Mouse (Mus musculus) embryonic facial prominence, embryonic 11.5 days (tissue): ENCODE measurements around the gene Iqch. TPM values are rescaled to one million over a fixed set of nuclear protein-coding genes. Genes with fewer than 3 reads are reported as not detected.

Source experiments
- ATAC-seq: fragments of 200-750 bp; cut with Nextera tagmentation; replicated peaks from 2 replicates; pipeline ENCODE4 v1.8.0; 2017; ENCODE audit warnings: low read depth; ENCODE audit not compliant: insufficient number of reproducible peaks, low FRiP score, low TSS enrichment
- DNase-seq: peaks from one replicate; pipeline ENCODE4 v3.0.0-alpha.2; 2015; ENCODE audit warnings: low spot score
- H3K27ac ChIP-seq: fragments of 300-500 bp; sonication (generic); replicated peaks from 2 replicates; pipeline ENCODE4 v1.5.1; 2014; ENCODE audit warnings: mild to moderate bottlenecking, low read depth, low read length, control low read depth
- H3K27me3 ChIP-seq: fragments of 300-500 bp; sonication (generic); 2 replicates; pipeline ENCODE4 v1.6.1; 2014; ENCODE audit warnings: mild to moderate bottlenecking, low read length, moderate library complexity, mixed read lengths; ENCODE audit not compliant: control insufficient read depth, insufficient read depth
- H3K36me3 ChIP-seq: fragments of 300-500 bp; sonication (generic); replicated peaks from 2 replicates; pipeline ENCODE4 v1.6.1; 2014; ENCODE audit warnings: low read depth, mild to moderate bottlenecking, low read length, moderate library complexity, mixed read lengths; ENCODE audit not compliant: control insufficient read depth, insufficient read depth
- H3K4me1 ChIP-seq: fragments of 300-500 bp; sonication (generic); 2 replicates; pipeline ENCODE4 v1.6.1; 2014; ENCODE audit warnings: low read length, mixed read lengths; ENCODE audit not compliant: control insufficient read depth, insufficient read depth
- H3K4me2 ChIP-seq: fragments of 300-500 bp; sonication (generic); 2 replicates; pipeline ENCODE4 v1.6.1; 2014; ENCODE audit warnings: low read depth, mild to moderate bottlenecking, control low read depth, low read length, moderate library complexity
- H3K4me3 ChIP-seq: fragments of 300-500 bp; sonication (generic); 2 replicates; pipeline ENCODE4 v1.5.1; 2014; ENCODE audit warnings: low read depth, low read length, control low read depth
- H3K9ac ChIP-seq: fragments of 300-500 bp; sonication (generic); replicated peaks from 2 replicates; pipeline ENCODE4 v1.6.1; 2014; ENCODE audit warnings: mild to moderate bottlenecking, control low read depth, low read length
- H3K9me3 ChIP-seq: fragments of 300-500 bp; sonication (generic); replicated peaks from 2 replicates; pipeline ENCODE4 v1.6.1; 2016; ENCODE audit warnings: mild to moderate bottlenecking, low read length, inconsistent platforms, mixed read lengths; ENCODE audit not compliant: control insufficient read depth
- WGBS: fragments of 180-500 bp; shearing (Covaris S2); extraction: QIAGEN DNeasy Blood & Tissue Kit; methylation state at CpG from one replicate; pipeline ENCODE4 v1.1.7; 2014; 5-methylcytosine and 5-hydroxymethylcytosine counted together
- polyA plus RNA-seq: library from polyadenylated mRNA; unstranded; fragments of >200 nt; fragmentation: Nextera tagmentation; extraction: Ambion mirVana; gene quantifications from 2 replicates; pipeline ENCODE4 v1.2.1, GENCODE M21; 2014

Iqch gene
- polyA plus RNA-seq, 1 experiment from 2014 or later = not detected

DNA sequence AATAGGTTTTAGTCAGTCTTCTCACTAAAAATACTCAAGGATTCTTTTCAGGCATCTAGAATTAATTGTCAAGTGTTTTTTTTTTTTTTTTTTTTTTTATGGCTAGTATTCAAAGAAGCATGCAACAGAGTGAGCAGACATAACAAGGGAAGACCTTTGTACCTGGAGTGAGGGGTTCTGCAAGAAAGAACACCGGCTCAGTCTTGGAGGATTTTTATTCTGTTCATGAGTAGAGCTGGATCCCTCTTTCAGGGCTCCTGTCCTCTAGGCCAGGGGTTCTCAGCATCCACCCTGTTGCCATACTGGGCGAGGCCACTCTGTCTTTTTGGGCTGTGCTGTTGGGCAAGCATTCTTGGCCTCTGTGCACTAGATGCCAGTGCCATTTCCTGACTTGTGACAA lies 7.5 kb upstream of the Iqch start:
- no peak overlapping the region for H3K9ac ChIP-seq
- H3K27ac ChIP-seq = no peak overlapping the region
- H3K4me1 ChIP-seq = peaks cover 7% of the 10 kb centered on the region

GRCm38 (mm10) chr9:63609246-63609645 lies 7.0 kb upstream of the Iqch start:
- Histone ChIP-seq H3K9ac (no peak overlapping the region), H3K36me3 (no peaks in the 10 kb centered on the region), H3K9me3 (no peaks in the 10 kb centered on the region), H3K27me3 (no peaks in the 10 kb centered on the region), H3K4me3 (no peak overlapping the region), H3K4me2 (no peak overlapping the region), H3K4me1 (peaks cover 7% of the 10 kb centered on the region), H3K27ac (no peak overlapping the region)
- ATAC-seq (no peak), DNase-seq (no peak)
- WGBS = 69% methylated on average over 8 of the region's 8 CpGs

More for the DNA sequence above, 7.5 kb upstream of the Iqch start:
- H3K4me3 ChIP-seq = no peak overlapping the region
- H3K4me2 ChIP-seq = no peak overlapping the region
- WGBS = 92% methylated on average over 2 of the region's 2 CpGs
- H3K27me3 ChIP-seq = no peaks in the 10 kb centered on the region
- no peak for DNase-seq
- H3K9me3 ChIP-seq = no peaks in the 10 kb centered on the region
- no peaks in the 10 kb centered on the region for H3K36me3 ChIP-seq
- no peak for ATAC-seq

GRCm38 (mm10) chr9:63608006-63608405 lies 5.7 kb upstream of the Iqch start:
- H3K27me3 ChIP-seq = no peaks in the 10 kb centered on the region
- H3K4me1 ChIP-seq = peaks cover 4% of the 10 kb centered on the region; the same call in 1 of the 2 replicates
- H3K9me3 ChIP-seq = no peaks in the 10 kb centered on the region
- no peak overlapping the region for H3K4me2 ChIP-seq
- no peak overlapping the region for H3K9ac ChIP-seq
- no peak overlapping the region for H3K27ac ChIP-seq
- H3K36me3 ChIP-seq = no peaks in the 10 kb centered on the region
- no peak overlapping the region for H3K4me3 ChIP-seq
- DNase-seq (no peak), ATAC-seq (no peak)
- 73% methylated on average over 6 of the region's 6 CpGs for WGBS

- ATAC-seq (no peak), DNase-seq (no peak)
- H3K9me3 ChIP-seq = no peaks in the 10 kb centered on the region
- H3K4me3 ChIP-seq = no peak overlapping the region
- 72% methylated on average over 2 of the region's 2 CpGs for WGBS
- no peaks in the 10 kb centered on the region for H3K4me1 ChIP-seq
- no peaks in the 10 kb centered on the region for H3K27me3 ChIP-seq
- no peaks in the 10 kb centered on the region for H3K36me3 ChIP-seq
- H3K4me2 ChIP-seq = no peak overlapping the region
- H3K27ac ChIP-seq = no peak overlapping the region
- no peak overlapping the region for H3K9ac ChIP-seq
Measured at GRCm38 (mm10) chr9:63606594-63606993, 4.3 kb upstream of the Iqch start.

DNA sequence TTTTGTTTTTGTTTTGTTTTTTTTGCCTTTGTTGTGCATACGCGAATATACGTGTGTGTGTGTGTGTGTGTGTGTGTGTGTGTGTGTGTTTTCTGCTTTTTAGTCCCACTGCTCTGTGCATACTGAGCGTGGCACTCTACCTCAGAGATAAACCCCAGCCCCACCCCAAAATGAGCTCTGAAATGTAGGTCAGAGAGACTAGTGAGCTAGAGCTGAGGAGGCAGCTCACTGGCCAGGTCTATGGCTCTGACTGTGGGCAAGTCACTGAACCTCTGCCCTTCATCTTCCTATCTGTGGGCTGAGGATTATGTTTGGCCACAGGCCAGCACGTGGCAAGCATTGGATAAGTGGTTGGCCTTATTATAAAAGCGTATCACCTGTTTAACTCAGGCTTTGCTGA lies 1.6 kb upstream of the Iqch start:
- no peaks in the 10 kb centered on the region for H3K36me3 ChIP-seq
- ATAC-seq = no peak
- no peaks in the 10 kb centered on the region for H3K27me3 ChIP-seq
- no peaks in the 10 kb centered on the region for H3K9me3 ChIP-seq
- WGBS = 68% methylated on average over 6 of the region's 6 CpGs
- H3K4me3 ChIP-seq = no peak overlapping the region
- no peaks in the 10 kb centered on the region for H3K4me1 ChIP-seq
- no peak for DNase-seq
- no peak overlapping the region for H3K4me2 ChIP-seq
- H3K27ac ChIP-seq = no peak overlapping the region
- no peak overlapping the region for H3K9ac ChIP-seq

DNA sequence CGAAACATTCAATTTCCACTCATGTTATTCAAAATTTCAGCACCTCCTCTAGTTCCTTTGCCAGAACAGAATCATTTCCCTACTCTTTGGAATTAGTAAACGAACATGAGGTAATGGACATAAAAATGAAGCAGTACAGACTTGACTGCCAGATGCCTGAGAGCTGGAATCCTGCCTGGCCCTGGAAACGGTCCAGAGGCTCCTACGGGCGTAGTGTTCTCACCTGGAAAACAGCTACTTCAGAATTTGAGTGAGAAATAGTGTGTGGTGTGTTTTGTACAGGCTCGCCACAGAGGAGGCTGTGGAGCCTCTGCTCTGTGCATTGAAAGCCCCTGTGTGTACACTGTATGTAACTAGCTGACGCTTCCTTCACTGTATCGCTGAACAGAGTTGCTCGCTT lies 5.6 kb downstream of the Iqch start:
- H3K9me3 ChIP-seq = no peaks in the 10 kb centered on the region
- WGBS = 87% methylated on average over 9 of the region's 9 CpGs

GRCm38 (mm10) chr9:63595652-63596051 lies 6.6 kb downstream of the Iqch start:
- WGBS = 82% methylated on average over 8 of the region's 8 CpGs
- no peaks in the 10 kb centered on the region for H3K36me3 ChIP-seq
- DNase-seq (no peak), ATAC-seq (no peak)
- H3K4me2 ChIP-seq = no peak overlapping the region
- H3K27me3 ChIP-seq = no peaks in the 10 kb centered on the region
- H3K9me3 ChIP-seq = no peaks in the 10 kb centered on the region
- no peak overlapping the region for H3K27ac ChIP-seq
- H3K4me1 ChIP-seq = no peaks in the 10 kb centered on the region
- H3K4me3 ChIP-seq = no peak overlapping the region
- H3K9ac ChIP-seq = no peak overlapping the region

More for the DNA sequence above, 5.6 kb downstream of the Iqch start:
- Histone ChIP-seq H3K4me3 (no peak overlapping the region), H3K36me3 (no peaks in the 10 kb centered on the region), H3K4me1 (no peaks in the 10 kb centered on the region), H3K27ac (no peak overlapping the region), H3K27me3 (no peaks in the 10 kb centered on the region), H3K4me2 (no peak overlapping the region), H3K9ac (no peak overlapping the region)
- ATAC-seq (no peak), DNase-seq (no peak)

GRCm38 (mm10) chr9:63595032-63595431 lies 7.3 kb downstream of the Iqch start:
- Histone ChIP-seq H3K4me1 (no peaks in the 10 kb centered on the region), H3K27me3 (no peaks in the 10 kb centered on the region), H3K4me3 (no peak overlapping the region), H3K27ac (no peak overlapping the region), H3K36me3 (no peaks in the 10 kb centered on the region), H3K9me3 (no peaks in the 10 kb centered on the region), H3K9ac (no peak overlapping the region), H3K4me2 (no peak overlapping the region)
- WGBS = 95% methylated on average over 1 of the region's 1 CpGs
- ATAC-seq (no peak), DNase-seq (no peak)
